Mouse (Mus musculus): ENCODE measurements around the gene Ptprn2.

GRCm38 (mm10) chr12:116804712-116805111 lies 319.2 kb downstream of the Ptprn2 start:
- TF ChIP-seq POLR2A (IDR thresholded peaks at IDR 0.05; ENCODE audit: control insufficient read depth, extremely low read depth, insufficient read depth, low read length, poor library complexity) = no peak
- no peak for TF ChIP-seq CTCF (IDR thresholded peaks at IDR 0.05; ENCODE audit: borderline replicate concordance, control insufficient read depth, extremely low read depth, insufficient read depth, low read length, poor library complexity)
